Mouse (Mus musculus) lung, embryonic 16.5 days (tissue): ENCODE measurements around the gene Gm9837. TPM values are rescaled to one million over a fixed set of nuclear protein-coding genes. Genes with fewer than 3 reads are reported as not detected.

Source experiments
- ATAC-seq: fragments of 200-750 bp; cut with Nextera tagmentation; 2 replicates; pipeline ENCODE4 v1.8.0; 2017; ENCODE audit warnings: low read depth, mild to moderate bottlenecking, moderate library complexity
- H3K27ac ChIP-seq: fragments of 300-500 bp; sonication (generic); 2 replicates; pipeline ENCODE4 v1.5.1; 2014; ENCODE audit warnings: mild to moderate bottlenecking, control low read depth, low read length
- H3K27me3 ChIP-seq: fragments of 300-500 bp; sonication (generic); 2 replicates; pipeline ENCODE4 v1.6.1; 2014; ENCODE audit warnings: low read depth, low read length, mixed read lengths; ENCODE audit not compliant: control insufficient read depth, insufficient read depth
- H3K36me3 ChIP-seq: fragments of 300-500 bp; sonication (generic); 2 replicates; pipeline ENCODE4 v1.6.1; 2014; ENCODE audit warnings: low read length; ENCODE audit not compliant: control insufficient read depth, insufficient read depth
- H3K4me1 ChIP-seq: fragments of 300-500 bp; sonication (generic); replicated peaks from 2 replicates; pipeline ENCODE4 v1.6.1; 2014; ENCODE audit warnings: low read length, mixed read lengths; ENCODE audit not compliant: control insufficient read depth, insufficient read depth
- H3K4me2 ChIP-seq: fragments of 300-500 bp; sonication (generic); 2 replicates; pipeline ENCODE4 v1.6.1; 2014; ENCODE audit warnings: low read depth, low read length, control low read depth
- H3K4me3 ChIP-seq: fragments of 300-500 bp; sonication (generic); 2 replicates; pipeline ENCODE4 v1.5.1; 2014; ENCODE audit warnings: mild to moderate bottlenecking, low read length, control low read depth
- H3K9ac ChIP-seq: fragments of 300-500 bp; sonication (generic); 2 replicates; pipeline ENCODE4 v1.6.1; 2014; ENCODE audit warnings: low read length, control low read depth
- H3K9me3 ChIP-seq: fragments of 300-500 bp; sonication (generic); 2 replicates; pipeline ENCODE4 v1.6.1; 2016; ENCODE audit warnings: low read length; ENCODE audit not compliant: control insufficient read depth
- WGBS: fragments of 180-500 bp; shearing (Covaris S2); extraction: QIAGEN DNeasy Blood & Tissue Kit; methylation state at CpG from one replicate; pipeline ENCODE4 v1.1.7; 2014; 5-methylcytosine and 5-hydroxymethylcytosine counted together
- polyA plus RNA-seq: library from polyadenylated mRNA; unstranded; fragments of >200 nt; fragmentation: Nextera tagmentation; extraction: Ambion mirVana; gene quantifications from 2 replicates; pipeline ENCODE4 v1.2.1, GENCODE M21; 2015

Gene Gm9837
- polyA plus RNA-seq: not detected in 2 replicates

DNA sequence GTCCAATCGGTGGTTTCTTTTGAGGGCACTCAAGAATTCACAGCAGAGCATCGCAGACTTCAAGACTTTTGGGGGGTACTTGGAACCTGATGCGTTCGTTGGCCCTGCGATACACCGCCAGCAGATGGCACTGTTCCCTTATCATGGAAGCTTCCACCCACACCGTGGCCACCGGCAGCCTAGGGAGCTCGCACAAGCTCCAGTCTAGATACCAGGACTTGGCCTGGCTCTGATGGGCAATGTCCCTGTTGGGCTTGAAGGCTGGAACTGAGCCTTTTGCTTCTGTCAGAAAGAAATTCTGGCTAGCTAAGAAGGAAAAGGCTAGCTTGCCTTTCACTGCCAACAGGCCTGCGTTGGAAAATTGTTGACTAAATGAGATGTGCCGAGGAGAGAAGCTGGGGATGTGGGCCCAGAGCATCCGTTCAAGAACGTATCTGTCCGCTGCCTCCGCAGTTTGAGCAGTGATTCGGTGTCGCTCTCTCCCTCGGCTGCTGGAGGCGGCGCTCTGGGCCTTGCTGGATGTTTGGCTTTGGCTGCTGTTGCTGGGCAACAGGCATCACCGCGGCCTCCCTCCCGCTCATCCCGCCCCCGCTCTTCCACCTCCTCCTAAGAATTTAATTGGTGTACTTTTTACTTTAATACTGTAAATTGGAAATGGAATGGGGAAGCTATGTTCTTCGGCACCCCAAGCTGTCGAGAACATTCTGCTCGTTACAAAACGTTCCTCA is at the start of gene Gm9837:
Gene Gm9837 (minus strand): TSS at position 512 of the 728 bp plus-strand sequence.
- H3K9me3 ChIP-seq: no peaks in the 10 kb centered on the region
- H3K4me1 ChIP-seq: peaks cover 10% of the 10 kb centered on the region; the same call in 1 of the 2 replicates
- peak within 1 kb of the TSS; percentile 20 for H3K4me3 ChIP-seq
- peak within 1 kb of the TSS; percentile 26; the same call in 1 of the 2 replicates for H3K9ac ChIP-seq
- no peaks in the 10 kb centered on the region for H3K36me3 ChIP-seq
- peak within 1 kb of the TSS; percentile 43 for H3K4me2 ChIP-seq
- peaks cover 36% of the 10 kb centered on the region for H3K27me3 ChIP-seq
- WGBS: 3% methylated on average over 29 of the region's 29 CpGs
- no peak within 1 kb of the TSS for H3K27ac ChIP-seq
- peak; percentile 88 for ATAC-seq

- Histone ChIP-seq H3K36me3 (no peaks in the 10 kb centered on the region), H3K4me2 (peak within 1 kb of the TSS; percentile 89), H3K4me1 (peaks cover 29% of the 10 kb centered on the region), H3K9me3 (no peaks in the 10 kb centered on the region), H3K9ac (peak within 1 kb of the TSS; percentile 87), H3K27me3 (no peaks in the 10 kb centered on the region), H3K27ac (peak within 1 kb of the TSS; percentile 85), H3K4me3 (peak within 1 kb of the TSS; percentile 81)
- peak; percentile 76 for ATAC-seq
- 4% methylated on average over 70 of the region's 79 CpGs for WGBS
Observed at GRCm38 (mm10) chr11:53519207-53520121, 49.2 kb upstream of the Gm9837 start, which contains the start of gene Sept8. TSS of gene Sept8 (plus strand) at chr11:53519257.

DNA sequence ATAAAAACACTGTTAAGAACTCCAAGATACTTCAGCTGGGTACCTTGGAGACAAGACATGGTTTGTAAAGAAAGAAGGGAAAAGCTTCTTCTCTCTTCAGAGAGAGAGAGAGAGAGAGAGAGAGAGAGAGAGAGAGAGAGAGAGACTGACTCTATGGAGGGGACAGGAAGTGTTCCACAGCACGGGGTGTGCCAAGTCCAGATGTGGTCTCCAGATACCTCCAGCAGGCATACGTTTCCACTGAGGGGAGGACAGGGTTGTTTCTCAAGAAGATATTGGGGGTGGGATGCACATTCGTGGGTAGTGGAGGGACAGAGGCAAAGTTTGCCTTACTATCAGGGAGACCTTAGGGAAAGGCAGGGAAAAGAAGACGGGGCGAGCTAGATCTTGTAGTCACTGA is 48.5 kb upstream of the Gm9837 start:
- Histone ChIP-seq H3K4me1 (peaks cover 29% of the 10 kb centered on the region), H3K27ac (no peak overlapping the region), H3K27me3 (no peaks in the 10 kb centered on the region), H3K36me3 (no peaks in the 10 kb centered on the region), H3K9me3 (no peaks in the 10 kb centered on the region), H3K4me2 (peak overlapping the region; percentile 89; the same call in 1 of the 2 replicates), H3K4me3 (no peak overlapping the region), H3K9ac (no peak overlapping the region)
- WGBS: 34% methylated on average over 5 of the region's 5 CpGs
- ATAC-seq: no peak

- H3K4me2 ChIP-seq: no peak overlapping the region
- H3K9me3 ChIP-seq: no peaks in the 10 kb centered on the region
- H3K4me3 ChIP-seq: no peak overlapping the region
- H3K36me3 ChIP-seq: no peaks in the 10 kb centered on the region
- H3K9ac ChIP-seq: no peak overlapping the region; the same call in 1 of the 2 replicates
- no peaks in the 10 kb centered on the region for H3K27me3 ChIP-seq
- peak overlapping the region; percentile 63 for H3K27ac ChIP-seq
- 31% methylated on average over 8 of the region's 8 CpGs for WGBS
- peak; percentile 24; the same call in 1 of the 2 replicates for ATAC-seq
- H3K4me1 ChIP-seq: peaks cover 21% of the 10 kb centered on the region
Observed at GRCm38 (mm10) chr11:53516775-53517627, 46.7 kb upstream of the Gm9837 start.

DNA sequence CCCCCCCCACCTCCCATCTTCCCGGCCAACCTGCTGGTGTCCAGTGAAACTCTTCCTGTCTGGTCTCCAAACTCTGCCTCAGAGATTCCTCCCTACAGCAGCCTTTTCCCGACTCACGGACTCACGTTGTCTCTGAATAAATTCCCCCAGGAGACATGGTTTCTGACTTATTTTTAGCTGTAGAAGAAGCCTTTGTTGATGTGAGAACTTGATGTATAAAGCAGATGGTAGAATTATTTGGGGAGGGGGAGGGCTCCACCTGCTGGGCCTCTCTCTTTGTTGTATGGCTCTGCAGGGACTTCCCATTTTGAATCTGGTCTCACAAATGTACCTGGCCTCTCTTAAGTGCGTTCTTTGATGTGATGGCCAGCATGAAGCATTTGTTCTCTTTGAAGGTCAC is 40.1 kb upstream of the Gm9837 start:
- no peaks in the 10 kb centered on the region for H3K9me3 ChIP-seq
- no peak overlapping the region for H3K4me3 ChIP-seq
- no peak overlapping the region for H3K9ac ChIP-seq
- ATAC-seq: no peak
- H3K27ac ChIP-seq: no peak overlapping the region
- no peak overlapping the region for H3K4me2 ChIP-seq
- H3K27me3 ChIP-seq: no peaks in the 10 kb centered on the region
- H3K36me3 ChIP-seq: no peaks in the 10 kb centered on the region
- no peaks in the 10 kb centered on the region for H3K4me1 ChIP-seq
- WGBS: 40% methylated on average over 5 of the region's 5 CpGs

- WGBS: 45% methylated on average over 3 of the region's 3 CpGs
- H3K4me3 ChIP-seq: no peak overlapping the region
- H3K9me3 ChIP-seq: no peaks in the 10 kb centered on the region
- H3K4me1 ChIP-seq: no peaks in the 10 kb centered on the region
- ATAC-seq: no peak
- no peaks in the 10 kb centered on the region for H3K27me3 ChIP-seq
- no peak overlapping the region for H3K27ac ChIP-seq
- no peak overlapping the region for H3K4me2 ChIP-seq
- no peak overlapping the region for H3K9ac ChIP-seq
- no peaks in the 10 kb centered on the region for H3K36me3 ChIP-seq
Observed at GRCm38 (mm10) chr11:53508591-53508990, 38.3 kb upstream of the Gm9837 start.

DNA sequence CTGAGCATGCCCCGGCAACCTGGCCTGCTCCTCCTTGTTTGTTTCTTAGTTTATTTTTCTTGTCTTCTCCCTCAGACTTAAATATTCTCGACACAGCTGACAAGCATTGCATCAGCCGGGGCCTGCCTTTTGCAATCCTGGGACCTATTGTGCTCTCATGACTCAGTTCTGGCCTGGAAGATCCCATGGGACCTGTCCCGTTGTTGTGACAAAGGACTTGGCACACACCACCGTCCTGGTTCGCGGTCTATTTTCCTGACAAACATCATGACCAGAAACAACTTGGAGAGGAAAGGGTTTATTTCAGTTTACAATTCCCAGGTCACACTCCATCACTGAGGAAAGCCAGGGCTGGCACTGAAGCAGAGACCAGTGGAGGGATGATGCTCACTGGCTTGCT is 37.9 kb upstream of the Gm9837 start:
- Histone ChIP-seq H3K36me3 (no peaks in the 10 kb centered on the region), H3K27ac (no peak overlapping the region), H3K4me1 (no peaks in the 10 kb centered on the region), H3K27me3 (no peaks in the 10 kb centered on the region), H3K9ac (no peak overlapping the region), H3K9me3 (no peaks in the 10 kb centered on the region), H3K4me2 (no peak overlapping the region), H3K4me3 (no peak overlapping the region)
- WGBS: 53% methylated on average over 7 of the region's 7 CpGs
- no peak for ATAC-seq

GRCm38 (mm10) chr11:53507098-53507805 is 37.0 kb upstream of the Gm9837 start:
- no peak overlapping the region for H3K9ac ChIP-seq
- H3K27ac ChIP-seq: no peak overlapping the region
- no peak overlapping the region for H3K4me3 ChIP-seq
- no peaks in the 10 kb centered on the region for H3K27me3 ChIP-seq
- H3K9me3 ChIP-seq: no peaks in the 10 kb centered on the region
- no peaks in the 10 kb centered on the region for H3K4me1 ChIP-seq
- 80% methylated on average over 9 of the region's 9 CpGs for WGBS
- no peak for ATAC-seq
- no peaks in the 10 kb centered on the region for H3K36me3 ChIP-seq
- H3K4me2 ChIP-seq: no peak overlapping the region
